Mouse (Mus musculus) megakaryocyte, embryonic 14.5 days (primary cell): ENCODE data around the gene Fam169a.

Source experiments
- FLI1 ChIP-seq: IDR thresholded peaks from 2 replicates; pipeline ENCODE4 v1.6.1; 2012; ENCODE audit warnings: low read length, inconsistent platforms, mixed read lengths
- GATA1 ChIP-seq: IDR thresholded peaks from 3 replicates; pipeline ENCODE4 v1.6.1; 2012; ENCODE audit warnings: mixed read lengths, low read length, inconsistent platforms, borderline replicate concordance

DNA sequence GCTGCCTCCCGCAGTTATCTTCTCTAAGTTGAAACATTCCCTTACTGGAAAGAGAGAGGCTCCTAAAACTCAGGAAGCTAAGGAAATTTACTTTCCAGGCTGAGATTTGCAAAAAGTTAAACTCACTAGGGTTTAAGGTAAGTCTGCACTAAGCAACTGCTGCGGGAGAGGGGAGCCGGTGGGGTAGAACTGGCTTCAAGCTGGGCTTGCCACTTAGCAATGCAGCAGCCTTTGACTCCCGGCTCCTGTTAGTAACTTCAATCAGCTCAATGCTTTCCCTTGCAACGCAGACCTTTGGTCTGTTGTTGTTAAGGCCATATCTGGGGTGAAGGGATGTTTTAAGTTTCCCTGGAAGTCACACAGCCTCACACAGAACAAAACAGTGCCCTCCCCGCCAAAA, 605 bp downstream of the Fam169a start:
- no peak for TF ChIP-seq FLI1
- no peak for TF ChIP-seq GATA1
